ENCODE assay signal across 12 mouse cellular contexts in the genomic region with DNA sequence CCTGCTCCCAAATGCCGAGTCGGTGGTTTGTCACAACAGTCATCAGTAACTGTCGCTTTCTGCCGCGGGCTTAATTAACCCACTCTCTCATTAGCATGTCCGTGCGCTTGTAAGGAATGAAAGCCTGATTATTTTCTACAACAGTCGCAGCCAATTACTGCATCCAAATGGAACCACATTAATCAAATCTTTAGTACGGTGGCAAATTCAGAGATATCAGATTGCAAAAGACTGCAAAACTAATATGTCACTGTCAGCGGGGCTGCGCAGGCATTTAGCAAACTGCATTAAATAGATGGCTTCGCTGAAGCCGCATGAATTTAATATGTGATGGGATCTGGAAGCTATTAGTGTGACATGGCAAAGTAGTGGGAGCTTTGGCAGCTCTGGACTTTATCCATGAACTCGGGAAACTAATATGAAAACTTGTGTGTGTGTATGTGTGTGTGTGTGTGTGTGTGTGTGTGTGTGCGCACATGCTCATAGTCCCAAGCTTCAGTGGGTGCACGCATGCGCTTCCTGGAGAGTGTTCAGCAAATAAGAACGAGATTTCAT.
DNase-seq lines count a peak whose midpoint lies in the region; ATAC-seq lines count a peak whose summit lies in the region.
"Had no signal": no experiment of that assay in that cellular context is flagged by ENCODE, and none has a peak within 500 bp of the region (broad histone marks: within the 10 kb centered on the region; RNA-seq: fewer than 3 reads in every experiment).

No protein-coding gene starts in this region.

- H3K4me3 ChIP-seq in midbrain, embryonic 14.5 days (replicated peaks; ENCODE audit: low read depth, low read length), result no peak overlapping the region
- H3K4me3 ChIP-seq in midbrain, embryonic 15.5 days, result no peak overlapping the region
- H3K4me3 ChIP-seq in forebrain, embryonic 12.5 days (replicated peaks), result no peak overlapping the region
- no peak overlapping the region for H3K4me3 ChIP-seq in limb, embryonic 11.5 days (ENCODE audit: low read depth, low read length)
- H3K4me3 ChIP-seq in intestine, embryonic 15.5 days (replicated peaks), result no peak overlapping the region
- H3K4me3 ChIP-seq: midbrain, embryonic 12.5 days had no signal

- H3K27me3 ChIP-seq in midbrain, embryonic 14.5 days (ENCODE audit: control insufficient read depth, insufficient read depth, low read length), result no peaks in the 10 kb centered on the region
- no peaks in the 10 kb centered on the region for H3K27me3 ChIP-seq in midbrain, embryonic 15.5 days (replicated peaks)
- H3K27me3 ChIP-seq in forebrain, embryonic 12.5 days, result peaks cover 20% of the 10 kb centered on the region
- peaks cover 2% of the 10 kb centered on the region; the same call in 1 of the 2 replicates for H3K27me3 ChIP-seq in limb, embryonic 11.5 days (ENCODE audit: control insufficient read depth, insufficient read depth, low read length)
- 0 out of 2 replicates have a peak, but pooled peaks cover 7% of the 10 kb centered on the region for H3K27me3 ChIP-seq in intestine, embryonic 15.5 days (replicated peaks)
- H3K27me3 ChIP-seq: CH12.LX; midbrain, embryonic 12.5 days had no signal

- no peak for ATAC-seq in midbrain, embryonic 14.5 days (ENCODE audit: low FRiP score, low TSS enrichment)
- ATAC-seq in midbrain, embryonic 15.5 days (replicated peaks), result no peak
- peak; percentile 87 for ATAC-seq in forebrain, embryonic 12.5 days (ENCODE audit: low FRiP score)
- no peak; the same call in 1 of the 2 replicates for ATAC-seq in limb, embryonic 11.5 days (ENCODE audit: insufficient number of reproducible peaks, low FRiP score, low TSS enrichment, low read depth)
- no peak for ATAC-seq in intestine, embryonic 15.5 days
- ATAC-seq: liver, postnatal 0 days had no signal

- no peaks in the 10 kb centered on the region for H3K4me1 ChIP-seq in midbrain, embryonic 14.5 days (ENCODE audit: control insufficient read depth, insufficient read depth, low read length)
- 0 out of 2 replicates have a peak, but pooled peaks cover 2% of the 10 kb centered on the region for H3K4me1 ChIP-seq in midbrain, embryonic 15.5 days
- peaks cover 19% of the 10 kb centered on the region for H3K4me1 ChIP-seq in forebrain, embryonic 12.5 days
- H3K4me1 ChIP-seq in limb, embryonic 11.5 days (ENCODE audit: control insufficient read depth, insufficient read depth, low read length), result peaks cover 25% of the 10 kb centered on the region
- peaks cover 15% of the 10 kb centered on the region for H3K4me1 ChIP-seq in intestine, embryonic 15.5 days (replicated peaks)

- H3K36me3 ChIP-seq in midbrain, embryonic 14.5 days (ENCODE audit: control insufficient read depth, insufficient read depth, low read length), result no peaks in the 10 kb centered on the region
- no peaks in the 10 kb centered on the region for H3K36me3 ChIP-seq in midbrain, embryonic 15.5 days (replicated peaks)
- no peaks in the 10 kb centered on the region for H3K36me3 ChIP-seq in forebrain, embryonic 12.5 days (replicated peaks)
- no peaks in the 10 kb centered on the region for H3K36me3 ChIP-seq in limb, embryonic 11.5 days (ENCODE audit: control insufficient read depth, insufficient read depth, low read length)
- no peaks in the 10 kb centered on the region for H3K36me3 ChIP-seq in intestine, embryonic 15.5 days
- H3K36me3 ChIP-seq: midbrain, embryonic 12.5 days had no signal

- peak; percentile 57 for DNase-seq in midbrain, embryonic 14.5 days
- peak; percentile 69 for DNase-seq in limb, embryonic 11.5 days (ENCODE audit: low spot score)
- DNase-seq in retina, postnatal 1 day, result peak; percentile 88
- no peak for DNase-seq in left cerebral cortex, adult 9 months (ENCODE audit: low spot score in 2 of 2)
- DNase-seq: gastrocnemius, postnatal 25 days; kidney, adult 8-10 months; liver, postnatal 0 days had no signal

- H3K4me2 ChIP-seq in midbrain, embryonic 14.5 days (ENCODE audit: low read length), result no peak overlapping the region
- no peak overlapping the region for H3K4me2 ChIP-seq in midbrain, embryonic 15.5 days
- H3K4me2 ChIP-seq in forebrain, embryonic 12.5 days, result peak overlapping the region; percentile 10
- H3K4me2 ChIP-seq in limb, embryonic 11.5 days (ENCODE audit: low read depth, severe bottlenecking), result 0 out of 2 replicates have a peak overlapping the region, but pooled peaks have one; percentile 3
- H3K4me2 ChIP-seq in intestine, embryonic 15.5 days (replicated peaks), result no peak overlapping the region
- H3K4me2 ChIP-seq: midbrain, embryonic 12.5 days had no signal

- no peak overlapping the region for H3K27ac ChIP-seq in midbrain, embryonic 14.5 days (replicated peaks; ENCODE audit: low read depth, low read length)
- H3K27ac ChIP-seq in midbrain, embryonic 15.5 days, result no peak overlapping the region
- peak overlapping the region; percentile 65 for H3K27ac ChIP-seq in forebrain, embryonic 12.5 days
- no peak overlapping the region for H3K27ac ChIP-seq in limb, embryonic 11.5 days (replicated peaks; ENCODE audit: low read depth, low read length)
- H3K27ac ChIP-seq in intestine, embryonic 15.5 days, result no peak overlapping the region
- H3K27ac ChIP-seq: midbrain, embryonic 12.5 days had no signal

- no peak overlapping the region for H3K9ac ChIP-seq in midbrain, embryonic 14.5 days (replicated peaks; ENCODE audit: low read length)
- no peak overlapping the region for H3K9ac ChIP-seq in midbrain, embryonic 15.5 days
- no peak overlapping the region for H3K9ac ChIP-seq in forebrain, embryonic 12.5 days
- H3K9ac ChIP-seq in limb, embryonic 11.5 days (ENCODE audit: low read length), result no peak overlapping the region
- H3K9ac ChIP-seq in intestine, embryonic 15.5 days, result no peak overlapping the region
- H3K9ac ChIP-seq: liver, postnatal 0 days; midbrain, embryonic 12.5 days had no signal

- H3K9me3 ChIP-seq in midbrain, embryonic 14.5 days (ENCODE audit: control insufficient read depth, low read length), result no peaks in the 10 kb centered on the region
- no peaks in the 10 kb centered on the region for H3K9me3 ChIP-seq in midbrain, embryonic 15.5 days
- no peaks in the 10 kb centered on the region for H3K9me3 ChIP-seq in forebrain, embryonic 12.5 days
- no peaks in the 10 kb centered on the region for H3K9me3 ChIP-seq in limb, embryonic 11.5 days (ENCODE audit: control insufficient read depth, low read length)
- H3K9me3 ChIP-seq in intestine, embryonic 15.5 days, result no peaks in the 10 kb centered on the region
- H3K9me3 ChIP-seq: midbrain, embryonic 12.5 days had no signal

- 65% methylated on average over 18 of the region's 18 CpGs for WGBS in midbrain, embryonic 14.5 days
- 53% methylated on average over 18 of the region's 18 CpGs for WGBS in midbrain, embryonic 15.5 days
- WGBS in forebrain, embryonic 12.5 days, result 30% methylated on average over 18 of the region's 18 CpGs
- 15% methylated on average over 18 of the region's 18 CpGs for WGBS in limb, embryonic 11.5 days
- WGBS in intestine, embryonic 15.5 days, result 72% methylated on average over 18 of the region's 18 CpGs

Comparison
In these comparisons a context has a peak if more than half of its experiments do, and no peak if none do; other contexts are left out.
1. DNase-seq: peak in midbrain, embryonic 14.5 days (single experiment), limb, embryonic 11.5 days (single experiment) and retina, postnatal 1 day (single experiment); none in left cerebral cortex, adult 9 months (0 of 2).
2. H3K4me2 ChIP-seq: peak in forebrain, embryonic 12.5 days (single experiment) and limb, embryonic 11.5 days (single experiment); none in midbrain, embryonic 14.5 days (single experiment), midbrain, embryonic 15.5 days (single experiment) and intestine, embryonic 15.5 days (single experiment).